Mouse (Mus musculus) urinary bladder, postnatal 0 days (tissue): Measurements from ENCODE around the gene Brinp3. TPM values are rescaled to one million over a fixed set of nuclear protein-coding genes. Genes with fewer than 3 reads are reported as not detected.

Source experiments
- polyA plus RNA-seq: library from polyadenylated mRNA; unstranded; fragments of >200 nt; fragmentation: Nextera tagmentation; extraction: Ambion mirVana; gene quantifications from 2 replicates; pipeline ENCODE4 v1.2.1, GENCODE M21; 2015

The Brinp3 gene
- polyA plus RNA-seq = 2.7 and 2.9 TPM in 2 replicates

GRCm38 (mm10) chr1:146494681-146495331, at the start of gene Brinp3:
TSS of gene Brinp3 (plus strand) at chr1:146494760.

